Mouse (Mus musculus): ENCODE results near the gene Ror1. TPM values are rescaled to one million over a fixed set of nuclear protein-coding genes. Genes with fewer than 3 reads are reported as not detected.

The Ror1 gene
- polyA plus RNA-seq, 1 experiment = 0.27 TPM

- Histone ChIP-seq H3K27ac (ENCODE audit: insufficient read depth, low read length) (no peak overlapping the region), H3K4me1 (ENCODE audit: control insufficient read depth, insufficient read depth, low read length) (peaks cover 2% of the 10 kb centered on the region), H3K4me3 (ENCODE audit: low read depth, low read length) (no peak overlapping the region), H3K27me3 (ENCODE audit: control insufficient read depth, insufficient read depth, low read length, poor library complexity, severe bottlenecking) (no peaks in the 10 kb centered on the region; the same call in none of the 2 replicates), H3K36me3 (ENCODE audit: control insufficient read depth, insufficient read depth, low read length, poor library complexity, severe bottlenecking) (no peaks in the 10 kb centered on the region), H3K9ac (ENCODE audit: low read depth, poor library complexity, severe bottlenecking) (no peak overlapping the region), H3K9me3 (replicated peaks; ENCODE audit: control insufficient read depth, insufficient read depth, low read length, poor library complexity, severe bottlenecking) (no peaks in the 10 kb centered on the region; the same call in 1 of the 2 replicates)
- no peak for TF ChIP-seq POLR2A (IDR thresholded peaks at IDR 0.05; ENCODE audit: insufficient read depth, low read length)
- no peak for TF ChIP-seq CTCF (IDR thresholded peaks at IDR 0.05; ENCODE audit: low read depth, low read length)
- TF ChIP-seq EP300 (IDR thresholded peaks at IDR 0.05; ENCODE audit: insufficient read depth, low read depth, low read length) = no peak
Observed at GRCm38 (mm10) chr4:100104241-100104640, 8.7 kb downstream of the Ror1 start.

GRCm38 (mm10) chr4:100107593-100107992, 12.0 kb downstream of the Ror1 start:
- Histone ChIP-seq H3K27me3 (ENCODE audit: control insufficient read depth, insufficient read depth, low read length, poor library complexity, severe bottlenecking) (no peaks in the 10 kb centered on the region; the same call in 1 of the 2 replicates), H3K4me1 (ENCODE audit: control insufficient read depth, insufficient read depth, low read length) (peaks cover 2% of the 10 kb centered on the region), H3K4me3 (ENCODE audit: low read depth, low read length) (no peak overlapping the region), H3K9me3 (replicated peaks; ENCODE audit: control insufficient read depth, insufficient read depth, low read length, poor library complexity, severe bottlenecking) (no peaks in the 10 kb centered on the region), H3K27ac (ENCODE audit: insufficient read depth, low read length) (no peak overlapping the region), H3K9ac (ENCODE audit: low read depth, poor library complexity, severe bottlenecking) (no peak overlapping the region), H3K36me3 (ENCODE audit: control insufficient read depth, insufficient read depth, low read length, poor library complexity, severe bottlenecking) (no peaks in the 10 kb centered on the region)
- TF ChIP-seq CTCF (IDR thresholded peaks at IDR 0.05; ENCODE audit: low read depth, low read length) (no peak), EP300 (IDR thresholded peaks at IDR 0.05; ENCODE audit: insufficient read depth, low read depth, low read length) (no peak), POLR2A (IDR thresholded peaks at IDR 0.05; ENCODE audit: insufficient read depth, low read length) (no peak)

- peaks cover 2% of the 10 kb centered on the region for H3K4me1 ChIP-seq (ENCODE audit: control insufficient read depth, insufficient read depth, low read length)
- TF ChIP-seq CTCF (IDR thresholded peaks at IDR 0.05; ENCODE audit: low read depth, low read length) (no peak), POLR2A (IDR thresholded peaks at IDR 0.05; ENCODE audit: insufficient read depth, low read length) (no peak), EP300 (IDR thresholded peaks at IDR 0.05; ENCODE audit: insufficient read depth, low read depth, low read length) (no peak)
- H3K9me3 ChIP-seq (replicated peaks; ENCODE audit: control insufficient read depth, insufficient read depth, low read length, poor library complexity, severe bottlenecking) = no peaks in the 10 kb centered on the region
- no peaks in the 10 kb centered on the region; the same call in 1 of the 2 replicates for H3K27me3 ChIP-seq (ENCODE audit: control insufficient read depth, insufficient read depth, low read length, poor library complexity, severe bottlenecking)
- no peak overlapping the region for H3K27ac ChIP-seq (ENCODE audit: insufficient read depth, low read length)
- H3K36me3 ChIP-seq (ENCODE audit: control insufficient read depth, insufficient read depth, low read length, poor library complexity, severe bottlenecking) = no peaks in the 10 kb centered on the region
- no peak overlapping the region for H3K4me3 ChIP-seq (ENCODE audit: low read depth, low read length)
- no peak overlapping the region for H3K9ac ChIP-seq (ENCODE audit: low read depth, poor library complexity, severe bottlenecking)
Observed at GRCm38 (mm10) chr4:100108551-100108950, 13.0 kb downstream of the Ror1 start.

GRCm38 (mm10) chr4:100114148-100114547, 18.6 kb downstream of the Ror1 start:
- H3K9me3 ChIP-seq (replicated peaks; ENCODE audit: control insufficient read depth, insufficient read depth, low read length, poor library complexity, severe bottlenecking) = no peaks in the 10 kb centered on the region
- no peaks in the 10 kb centered on the region for H3K27me3 ChIP-seq (ENCODE audit: control insufficient read depth, insufficient read depth, low read length, poor library complexity, severe bottlenecking)
- H3K4me1 ChIP-seq (ENCODE audit: control insufficient read depth, insufficient read depth, low read length) = no peaks in the 10 kb centered on the region
- H3K9ac ChIP-seq (ENCODE audit: low read depth, poor library complexity, severe bottlenecking) = no peak overlapping the region
- H3K27ac ChIP-seq (ENCODE audit: insufficient read depth, low read length) = no peak overlapping the region
- no peak overlapping the region for H3K4me3 ChIP-seq (ENCODE audit: low read depth, low read length)
- TF ChIP-seq CTCF (IDR thresholded peaks at IDR 0.05; ENCODE audit: low read depth, low read length) (no peak), POLR2A (IDR thresholded peaks at IDR 0.05; ENCODE audit: insufficient read depth, low read length) (no peak), EP300 (IDR thresholded peaks at IDR 0.05; ENCODE audit: insufficient read depth, low read depth, low read length) (no peak)
- no peaks in the 10 kb centered on the region for H3K36me3 ChIP-seq (ENCODE audit: control insufficient read depth, insufficient read depth, low read length, poor library complexity, severe bottlenecking)

- Histone ChIP-seq H3K4me1 (ENCODE audit: control insufficient read depth, insufficient read depth, low read length) (no peaks in the 10 kb centered on the region), H3K36me3 (ENCODE audit: control insufficient read depth, insufficient read depth, low read length, poor library complexity, severe bottlenecking) (no peaks in the 10 kb centered on the region), H3K27me3 (ENCODE audit: control insufficient read depth, insufficient read depth, low read length, poor library complexity, severe bottlenecking) (no peaks in the 10 kb centered on the region), H3K9ac (ENCODE audit: low read depth, poor library complexity, severe bottlenecking) (no peak overlapping the region), H3K4me3 (ENCODE audit: low read depth, low read length) (no peak overlapping the region), H3K9me3 (replicated peaks; ENCODE audit: control insufficient read depth, insufficient read depth, low read length, poor library complexity, severe bottlenecking) (no peaks in the 10 kb centered on the region), H3K27ac (ENCODE audit: insufficient read depth, low read length) (no peak overlapping the region)
- TF ChIP-seq EP300 (IDR thresholded peaks at IDR 0.05; ENCODE audit: insufficient read depth, low read depth, low read length) (no peak), POLR2A (IDR thresholded peaks at IDR 0.05; ENCODE audit: insufficient read depth, low read length) (no peak), CTCF (IDR thresholded peaks at IDR 0.05; ENCODE audit: low read depth, low read length) (no peak)
Observed at GRCm38 (mm10) chr4:100116366-100116765, 20.8 kb downstream of the Ror1 start.

GRCm38 (mm10) chr4:100118676-100119075, 23.1 kb downstream of the Ror1 start:
- Histone ChIP-seq H3K4me1 (ENCODE audit: control insufficient read depth, insufficient read depth, low read length) (no peaks in the 10 kb centered on the region), H3K9me3 (replicated peaks; ENCODE audit: control insufficient read depth, insufficient read depth, low read length, poor library complexity, severe bottlenecking) (no peaks in the 10 kb centered on the region), H3K4me3 (ENCODE audit: low read depth, low read length) (no peak overlapping the region), H3K36me3 (ENCODE audit: control insufficient read depth, insufficient read depth, low read length, poor library complexity, severe bottlenecking) (no peaks in the 10 kb centered on the region), H3K9ac (ENCODE audit: low read depth, poor library complexity, severe bottlenecking) (no peak overlapping the region), H3K27me3 (ENCODE audit: control insufficient read depth, insufficient read depth, low read length, poor library complexity, severe bottlenecking) (no peaks in the 10 kb centered on the region), H3K27ac (ENCODE audit: insufficient read depth, low read length) (no peak overlapping the region)
- no peak for TF ChIP-seq EP300 (IDR thresholded peaks at IDR 0.05; ENCODE audit: insufficient read depth, low read depth, low read length)
- no peak for TF ChIP-seq POLR2A (IDR thresholded peaks at IDR 0.05; ENCODE audit: insufficient read depth, low read length)
